Mouse (Mus musculus): ENCODE measurements around the gene C87414. TPM values are rescaled to one million over a fixed set of nuclear protein-coding genes. Genes with fewer than 3 reads are reported as not detected.
"Not testable (repeated sequence)": the region's sequence is repeated elsewhere in the genome, so short reads cannot be mapped to it uniquely, and the experiment has no call there.

Gene C87414
- not detected in 2 replicates for polyA plus RNA-seq (2012; rRNA removed)

- not testable (repeated sequence) for H3K27ac ChIP-seq (ENCODE audit: control insufficient read depth, insufficient read depth, low read length); H3K27me3 ChIP-seq (ENCODE audit: control insufficient read depth, insufficient read depth, low read length); H3K4me1 ChIP-seq (replicated peaks; ENCODE audit: control insufficient read depth, insufficient read depth, low read length); DNase-seq; H3K36me3 ChIP-seq (ENCODE audit: control insufficient read depth, insufficient read depth, low read length); H3K4me3 ChIP-seq (ENCODE audit: control insufficient read depth, insufficient read depth, low read length)
- WGBS, result 100% methylated on average over 1 of the region's 3 CpGs
Observed at GRCm38 (mm10) chr5:93671451-93671850, at the start of gene C87414. Gene C87414, minus strand, starts transcription at chr5:93671551.

GRCm38 (mm10) chr5:93684661-93685060 is 13.3 kb upstream of the C87414 start:
- H3K36me3 ChIP-seq (ENCODE audit: control insufficient read depth, insufficient read depth, low read length); H3K4me1 ChIP-seq (replicated peaks; ENCODE audit: control insufficient read depth, insufficient read depth, low read length); H3K27me3 ChIP-seq (ENCODE audit: control insufficient read depth, insufficient read depth, low read length); H3K27ac ChIP-seq (ENCODE audit: control insufficient read depth, insufficient read depth, low read length); H3K4me3 ChIP-seq (ENCODE audit: control insufficient read depth, insufficient read depth, low read length); DNase-seq: not testable (repeated sequence)
- WGBS, result 78% methylated on average over 3 of the region's 3 CpGs

Other genes with a start within 250 kb of the C87414 start
- gene Gm16427, start 131.4 kb downstream of the C87414 start, polyA plus RNA-seq (2012; rRNA removed), result not detected in 2 replicates
- gene Gm7792, start 172.2 kb upstream of the C87414 start, polyA plus RNA-seq (2012; rRNA removed), result not detected in 2 replicates